19 mouse cellular contexts compared by ENCODE assay signal in genomic region chr6:147719539-147719938, GRCm38 (mm10).
DNase-seq lines count a peak whose midpoint lies in the region; ATAC-seq lines count a peak whose summit lies in the region.
"Had no signal": no experiment of that assay in that cellular context is flagged by ENCODE, and none has a peak within 500 bp of the region (broad histone marks: within the 10 kb centered on the region; RNA-seq: fewer than 3 reads in every experiment).

No protein-coding gene starts in this region.

- WGBS in forebrain, embryonic 15.5 days = 86% methylated on average over 8 of the region's 8 CpGs
- WGBS in forebrain, embryonic 11.5 days = 82% methylated on average over 8 of the region's 8 CpGs
- WGBS in heart, embryonic 10.5 days = 68% methylated on average over 8 of the region's 8 CpGs
- WGBS in embryonic facial prominence, embryonic 10.5 days = 76% methylated on average over 8 of the region's 8 CpGs
- 56% methylated on average over 8 of the region's 8 CpGs for WGBS in limb, embryonic 10.5 days

- H3K4me1 ChIP-seq in forebrain, embryonic 15.5 days = peaks cover 14% of the 10 kb centered on the region
- no peaks in the 10 kb centered on the region; the same call in 1 of the 2 replicates for H3K4me1 ChIP-seq in forebrain, embryonic 11.5 days (replicated peaks; ENCODE audit: control insufficient read depth, insufficient read depth, low read length)
- peaks cover 17% of the 10 kb centered on the region for H3K4me1 ChIP-seq in heart, embryonic 10.5 days
- peaks cover 45% of the 10 kb centered on the region for H3K4me1 ChIP-seq in embryonic facial prominence, embryonic 10.5 days
- H3K4me1 ChIP-seq in limb, embryonic 10.5 days = peaks cover 32% of the 10 kb centered on the region

- H3K4me3 ChIP-seq in forebrain, embryonic 15.5 days = no peak overlapping the region
- H3K4me3 ChIP-seq in forebrain, embryonic 11.5 days (ENCODE audit: low read depth, low read length) = no peak overlapping the region
- no peak overlapping the region for H3K4me3 ChIP-seq in heart, embryonic 10.5 days
- H3K4me3 ChIP-seq in embryonic facial prominence, embryonic 10.5 days = no peak overlapping the region
- no peak overlapping the region for H3K4me3 ChIP-seq in limb, embryonic 10.5 days
- H3K4me3 ChIP-seq: forebrain, embryonic 12.5 days had no signal

- H3K9me3 ChIP-seq in forebrain, embryonic 15.5 days = no peaks in the 10 kb centered on the region
- no peaks in the 10 kb centered on the region for H3K9me3 ChIP-seq in forebrain, embryonic 11.5 days (ENCODE audit: control insufficient read depth, low read length)
- no peaks in the 10 kb centered on the region for H3K9me3 ChIP-seq in heart, embryonic 10.5 days
- H3K9me3 ChIP-seq in embryonic facial prominence, embryonic 10.5 days = no peaks in the 10 kb centered on the region
- H3K9me3 ChIP-seq in limb, embryonic 10.5 days (replicated peaks) = no peaks in the 10 kb centered on the region
- H3K9me3 ChIP-seq: forebrain, embryonic 12.5 days; G1E had no signal

- H3K4me2 ChIP-seq in forebrain, embryonic 15.5 days (replicated peaks) = no peak overlapping the region
- H3K4me2 ChIP-seq in forebrain, embryonic 11.5 days (ENCODE audit: low read depth, low read length, severe bottlenecking) = no peak overlapping the region
- H3K4me2 ChIP-seq: forebrain, embryonic 12.5 days had no signal

- H3K36me3 ChIP-seq in forebrain, embryonic 15.5 days = no peaks in the 10 kb centered on the region
- no peaks in the 10 kb centered on the region for H3K36me3 ChIP-seq in forebrain, embryonic 11.5 days (ENCODE audit: control insufficient read depth, insufficient read depth, low read length)
- no peaks in the 10 kb centered on the region for H3K36me3 ChIP-seq in heart, embryonic 10.5 days
- H3K36me3 ChIP-seq in embryonic facial prominence, embryonic 10.5 days (replicated peaks) = no peaks in the 10 kb centered on the region
- no peaks in the 10 kb centered on the region for H3K36me3 ChIP-seq in limb, embryonic 10.5 days
- H3K36me3 ChIP-seq: forebrain, embryonic 12.5 days; G1E had no signal

- 0 out of 2 replicates have a peak overlapping the region, but pooled peaks have one; percentile 27 for H3K27ac ChIP-seq in forebrain, embryonic 15.5 days (replicated peaks)
- H3K27ac ChIP-seq in forebrain, embryonic 11.5 days (ENCODE audit: low read depth, low read length) = no peak overlapping the region
- H3K27ac ChIP-seq in heart, embryonic 10.5 days = peak overlapping the region; percentile 42; the same call in 1 of the 2 replicates
- H3K27ac ChIP-seq in embryonic facial prominence, embryonic 10.5 days (replicated peaks) = peak overlapping the region; percentile 76; the same call in 1 of the 2 replicates
- H3K27ac ChIP-seq in limb, embryonic 10.5 days = 0 out of 2 replicates have a peak overlapping the region, but pooled peaks have one; percentile 14

- H3K9ac ChIP-seq in forebrain, embryonic 15.5 days (replicated peaks) = no peak overlapping the region
- H3K9ac ChIP-seq in forebrain, embryonic 11.5 days (ENCODE audit: low read length) = no peak overlapping the region
- H3K9ac ChIP-seq: forebrain, embryonic 12.5 days; forebrain, postnatal 0 days had no signal

- ATAC-seq in forebrain, embryonic 15.5 days (replicated peaks) = peak; percentile 53; the same call in 1 of the 2 replicates
- ATAC-seq in forebrain, embryonic 11.5 days (replicated peaks; ENCODE audit: low FRiP score) = no peak
- no peak for ATAC-seq in cerebellum, adult (ENCODE audit: insufficient number of reproducible peaks, low FRiP score, low TSS enrichment)
- ATAC-seq: activated CD4-positive, CD25-positive, alpha-beta regulatory T cell, adult 4 months; CD4-positive, CD25-positive, alpha-beta regulatory T cell, adult 4 months; Patski had no signal

- no peak for DNase-seq in forebrain, embryonic 11.5 days (ENCODE audit: low spot score)
- no peak for DNase-seq in heart, embryonic 10.5 days (ENCODE audit: low spot score)
- DNase-seq in heart, postnatal 4 days = no peak
- DNase-seq in embryonic facial prominence, embryonic 10.5 days (ENCODE audit: low spot score) = no peak
- DNase-seq in limb, embryonic 10.5 days (ENCODE audit: low spot score) = no peak
- DNase-seq in kidney, adult 11 months = no peak
- DNase-seq: adrenal gland, adult 8-10 months; adrenal gland, postnatal 14 days; adrenal gland, postnatal 36 days; B cell, adult 2 months; forebrain, postnatal 0 days had no signal

- no peaks in the 10 kb centered on the region for H3K27me3 ChIP-seq in forebrain, embryonic 15.5 days
- H3K27me3 ChIP-seq in forebrain, embryonic 11.5 days (ENCODE audit: control insufficient read depth, insufficient read depth, low read length) = no peaks in the 10 kb centered on the region
- no peaks in the 10 kb centered on the region for H3K27me3 ChIP-seq in heart, embryonic 10.5 days (ENCODE audit: insufficient read depth, poor library complexity, severe bottlenecking)
- no peaks in the 10 kb centered on the region for H3K27me3 ChIP-seq in embryonic facial prominence, embryonic 10.5 days (replicated peaks; ENCODE audit: low read depth, poor library complexity, severe bottlenecking)
- no peaks in the 10 kb centered on the region for H3K27me3 ChIP-seq in limb, embryonic 10.5 days (ENCODE audit: low read depth, poor library complexity, severe bottlenecking)
- H3K27me3 ChIP-seq: CH12.LX; forebrain, embryonic 12.5 days; Patski had no signal
